Mouse (Mus musculus) ES-Bruce4 (cell line): ENCODE data around the gene Uggt2. TPM values are rescaled to one million over a fixed set of nuclear protein-coding genes. Genes with fewer than 3 reads are reported as not detected.

ENCODE experiments used
- H3K27ac ChIP-seq: 2 replicates; pipeline ENCODE4 v1.5.1; 2012; ENCODE audit warnings: low read length, inconsistent platforms; ENCODE audit not compliant: insufficient read depth
- H3K27me3 ChIP-seq: 2 replicates; pipeline ENCODE4 v1.6.1; 2012; ENCODE audit warnings: mild to moderate bottlenecking, low read length, inconsistent platforms; ENCODE audit not compliant: control insufficient read depth, poor library complexity, insufficient read depth, severe bottlenecking
- H3K36me3 ChIP-seq: 2 replicates; pipeline ENCODE4 v1.6.1; 2012; ENCODE audit warnings: inconsistent platforms, mild to moderate bottlenecking, low read length, moderate library complexity; ENCODE audit not compliant: control insufficient read depth, poor library complexity, insufficient read depth, severe bottlenecking
- H3K4me1 ChIP-seq: one replicate; pipeline ENCODE4 v1.8.1; 2011; ENCODE audit warnings: low read length; ENCODE audit not compliant: control insufficient read depth, insufficient read depth
- H3K4me3 ChIP-seq: 2 replicates; pipeline ENCODE4 v1.5.1; 2011; ENCODE audit warnings: low read depth, mild to moderate bottlenecking, low read length
- H3K9ac ChIP-seq: 2 replicates; pipeline ENCODE4 v1.6.1; 2012; ENCODE audit warnings: low read depth, mild to moderate bottlenecking, inconsistent platforms; ENCODE audit not compliant: poor library complexity, severe bottlenecking
- H3K9me3 ChIP-seq: replicated peaks from 2 replicates; pipeline ENCODE4 v1.6.1; 2012; ENCODE audit warnings: mild to moderate bottlenecking, low read length, inconsistent platforms; ENCODE audit not compliant: control insufficient read depth, poor library complexity, insufficient read depth, severe bottlenecking
- CTCF ChIP-seq: IDR thresholded peaks from one replicate; pipeline ENCODE4 v1.8.1; 2011; ENCODE audit warnings: low read depth, low read length
- EP300 ChIP-seq: IDR thresholded peaks from 2 replicates; pipeline ENCODE4 v1.6.1; 2011; ENCODE audit warnings: low read depth, low read length; ENCODE audit not compliant: insufficient read depth
- POLR2A ChIP-seq: IDR thresholded peaks from one replicate; pipeline ENCODE4 v1.8.1; 2011; ENCODE audit warnings: low read length; ENCODE audit not compliant: insufficient read depth
- polyA plus RNA-seq: library from polyadenylated mRNA; stranded (reverse); fragments of >200 nt; gene quantifications from 2 replicates; pipeline ENCODE4 v1.2.4, GENCODE M21; 2011; ENCODE audit warnings: low read depth; ENCODE audit not compliant: missing spikeins, insufficient read depth, insufficient read length

Gene Uggt2
- polyA plus RNA-seq, 1 experiment = 47.4 TPM

GRCm38 (mm10) chr14:119125840-119126239, 26.6 kb upstream of the Uggt2 start:
- no peak overlapping the region for H3K9ac ChIP-seq
- TF ChIP-seq EP300 (no peak), CTCF (no peak), POLR2A (no peak)
- H3K4me3 ChIP-seq = no peak overlapping the region
- no peaks in the 10 kb centered on the region for H3K4me1 ChIP-seq
- no peaks in the 10 kb centered on the region for H3K27me3 ChIP-seq
- H3K27ac ChIP-seq = no peak overlapping the region
- H3K9me3 ChIP-seq = no peaks in the 10 kb centered on the region; the same call in 1 of the 2 replicates
- H3K36me3 ChIP-seq = no peaks in the 10 kb centered on the region

- Histone ChIP-seq H3K4me3 (no peak overlapping the region), H3K9ac (no peak overlapping the region), H3K36me3 (no peaks in the 10 kb centered on the region), H3K4me1 (no peaks in the 10 kb centered on the region), H3K27ac (no peak overlapping the region), H3K9me3 (no peaks in the 10 kb centered on the region; the same call in 1 of the 2 replicates), H3K27me3 (no peaks in the 10 kb centered on the region)
- no peak for TF ChIP-seq EP300
- peak; percentile 53 for TF ChIP-seq CTCF
- TF ChIP-seq POLR2A = no peak
Observed at GRCm38 (mm10) chr14:119124061-119124460, 24.8 kb upstream of the Uggt2 start.

- H3K4me1 ChIP-seq = no peaks in the 10 kb centered on the region
- no peaks in the 10 kb centered on the region for H3K27me3 ChIP-seq
- no peak overlapping the region for H3K27ac ChIP-seq
- no peak overlapping the region for H3K9ac ChIP-seq
- H3K4me3 ChIP-seq = no peak overlapping the region
- TF ChIP-seq EP300 (no peak), CTCF (no peak), POLR2A (no peak)
- no peaks in the 10 kb centered on the region; the same call in 1 of the 2 replicates for H3K9me3 ChIP-seq
- H3K36me3 ChIP-seq = no peaks in the 10 kb centered on the region
Observed at GRCm38 (mm10) chr14:119123582-119123981, 24.4 kb upstream of the Uggt2 start.

DNA sequence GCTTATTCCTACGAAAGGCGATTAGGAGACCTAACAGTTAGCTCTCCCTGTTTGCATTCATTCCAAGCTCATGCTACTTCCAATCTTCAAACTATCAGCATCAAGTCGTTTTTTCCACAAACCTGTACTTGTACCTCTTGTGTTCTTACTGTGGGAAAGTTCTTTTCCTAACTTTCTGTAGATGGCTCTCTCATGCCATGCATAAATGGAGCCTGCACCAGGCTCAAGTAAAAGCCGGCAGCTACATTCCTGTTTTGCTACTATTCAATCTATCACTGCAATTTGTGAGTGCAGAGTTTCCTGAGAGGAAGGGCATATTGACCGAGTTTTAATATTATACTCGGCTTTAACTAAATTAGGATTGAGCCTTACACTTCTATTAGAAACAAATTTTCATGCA, 13.3 kb upstream of the Uggt2 start:
- Histone ChIP-seq H3K27ac (no peak overlapping the region), H3K27me3 (no peaks in the 10 kb centered on the region), H3K9ac (no peak overlapping the region), H3K36me3 (no peaks in the 10 kb centered on the region), H3K4me3 (no peak overlapping the region), H3K9me3 (no peaks in the 10 kb centered on the region), H3K4me1 (no peaks in the 10 kb centered on the region)
- TF ChIP-seq POLR2A = no peak
- no peak for TF ChIP-seq CTCF
- no peak for TF ChIP-seq EP300

- H3K9ac ChIP-seq = no peak overlapping the region
Observed at GRCm38 (mm10) chr14:119109776-119110218, 10.6 kb upstream of the Uggt2 start.

DNA sequence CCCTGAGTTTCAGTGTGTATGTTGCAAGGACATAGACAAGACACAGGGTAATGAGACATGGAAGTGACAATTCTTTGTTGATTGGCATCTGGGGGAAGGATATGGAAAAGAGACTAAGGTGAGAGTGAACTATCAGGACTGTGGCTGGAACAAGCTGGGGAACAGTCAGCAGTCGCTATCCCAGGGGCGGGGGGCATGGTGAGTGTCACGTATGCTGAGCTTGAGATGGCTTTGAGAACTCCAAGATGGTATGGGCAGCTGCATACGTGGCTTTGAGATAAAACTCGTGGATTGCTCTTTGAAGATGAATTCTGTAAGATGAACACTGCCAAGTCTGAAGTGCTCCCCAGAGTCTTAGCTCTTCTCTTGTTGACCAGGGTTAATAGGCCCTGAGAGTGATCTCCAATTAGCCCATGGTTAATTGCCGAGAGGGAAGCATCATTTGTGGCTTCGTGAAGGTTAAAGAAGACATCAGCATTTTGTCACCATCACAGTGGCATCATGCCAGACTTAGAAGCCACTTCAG, 9.6 kb upstream of the Uggt2 start:
- Histone ChIP-seq H3K27ac (no peak overlapping the region), H3K36me3 (no peaks in the 10 kb centered on the region), H3K4me1 (peaks cover 3% of the 10 kb centered on the region), H3K9me3 (no peaks in the 10 kb centered on the region), H3K27me3 (no peaks in the 10 kb centered on the region), H3K9ac (no peak overlapping the region), H3K4me3 (no peak overlapping the region)
- TF ChIP-seq POLR2A (no peak), CTCF (no peak), EP300 (no peak)

More at GRCm38 (mm10) chr14:119109776-119110218, 10.6 kb upstream of the Uggt2 start:
- Histone ChIP-seq H3K9me3 (no peaks in the 10 kb centered on the region), H3K36me3 (no peaks in the 10 kb centered on the region), H3K4me1 (peaks cover 2% of the 10 kb centered on the region), H3K27me3 (no peaks in the 10 kb centered on the region), H3K27ac (no peak overlapping the region), H3K4me3 (no peak overlapping the region)
- no peak for TF ChIP-seq POLR2A
